Mouse (Mus musculus) erythroblast, embryonic 14.5 days (primary cell): Measurements from ENCODE around the gene Olfr523.

Source experiments
- GATA1 ChIP-seq: IDR thresholded peaks from 2 replicates; pipeline ENCODE4 v1.6.1; 2012; ENCODE audit warnings: low read length, inconsistent platforms, mixed read lengths
- TAL1 ChIP-seq: IDR thresholded peaks from 3 replicates; pipeline ENCODE4 v1.6.1; 2012; ENCODE audit warnings: low read length, inconsistent platforms, mixed read lengths

DNA sequence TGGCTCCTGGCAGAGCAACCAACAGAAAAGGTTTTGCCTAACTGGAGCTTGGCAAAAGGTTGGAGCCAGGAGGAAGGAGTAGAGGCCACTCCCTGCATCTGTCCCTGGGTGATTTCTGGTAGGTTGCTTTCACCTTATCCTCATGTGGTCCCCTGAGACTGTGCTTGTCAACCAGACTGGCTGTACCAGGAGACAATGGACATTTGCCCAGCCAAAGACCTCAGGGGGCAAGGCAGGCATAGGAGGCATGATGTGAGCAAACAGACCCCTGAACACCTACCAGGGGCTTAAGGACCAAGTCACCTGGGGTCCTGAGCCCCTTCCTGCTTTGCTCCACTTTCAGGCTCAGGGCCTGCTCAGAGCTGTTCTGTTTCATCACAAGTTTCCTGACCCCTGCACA lies 32.8 kb downstream of the Olfr523 start, which contains the start of gene Olfr524:
- TF ChIP-seq GATA1 (no peak), TAL1 (no peak)
